Mouse (Mus musculus) urinary bladder, postnatal 14 days (tissue): ENCODE data around the gene Galp.
"Not testable (repeated sequence)": the region's sequence is repeated elsewhere in the genome, so short reads cannot be mapped to it uniquely, and the experiment has no call there.

Source experiments
- DNase-seq: peaks from one replicate; pipeline ENCODE4 v3.0.0; 2021; ENCODE audit warnings: low spot score

The Galp gene

DNA sequence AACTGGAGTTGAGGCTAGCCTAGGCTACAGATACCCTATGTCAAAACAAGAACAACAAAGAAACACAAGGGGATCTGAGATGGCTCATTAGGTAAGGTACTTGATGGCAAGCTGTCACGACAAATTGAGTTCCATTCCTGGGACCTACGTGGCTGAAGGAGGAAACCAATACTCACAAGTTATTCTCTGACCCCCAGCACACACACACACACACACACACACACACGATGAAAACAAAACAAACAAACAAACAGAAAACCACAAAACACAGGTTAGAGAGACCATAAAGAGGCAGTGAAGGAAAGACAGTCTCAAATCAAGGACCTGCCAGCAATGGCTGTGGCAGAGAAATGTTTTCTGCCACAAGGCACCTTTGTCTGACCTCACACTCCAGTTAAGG lies at the start of gene Galp:
Gene Galp (plus strand): TSS at position 301 of the 400 bp plus-strand sequence.
- DNase-seq, result no peak

DNA sequence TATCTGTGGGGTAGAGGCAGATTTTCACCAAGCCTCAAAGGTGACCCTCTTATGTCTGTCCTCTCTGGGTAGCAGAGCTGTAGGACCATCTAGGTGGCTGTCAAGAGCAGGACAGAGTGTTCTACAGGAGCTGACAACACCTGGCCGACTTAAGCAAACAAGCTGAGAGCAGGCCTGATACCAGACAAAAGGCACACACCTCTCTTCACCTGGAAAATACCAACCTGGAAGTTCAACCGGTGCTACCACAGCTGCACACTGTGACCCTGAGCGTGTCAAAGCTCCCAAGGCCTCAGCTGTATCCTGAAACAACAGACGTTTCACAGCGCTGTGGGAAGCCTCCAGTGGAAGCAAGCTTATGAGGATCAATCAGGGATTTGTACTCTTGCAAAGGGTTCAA lies 49.2 kb upstream of the Galp start:
- no peak for DNase-seq

DNA sequence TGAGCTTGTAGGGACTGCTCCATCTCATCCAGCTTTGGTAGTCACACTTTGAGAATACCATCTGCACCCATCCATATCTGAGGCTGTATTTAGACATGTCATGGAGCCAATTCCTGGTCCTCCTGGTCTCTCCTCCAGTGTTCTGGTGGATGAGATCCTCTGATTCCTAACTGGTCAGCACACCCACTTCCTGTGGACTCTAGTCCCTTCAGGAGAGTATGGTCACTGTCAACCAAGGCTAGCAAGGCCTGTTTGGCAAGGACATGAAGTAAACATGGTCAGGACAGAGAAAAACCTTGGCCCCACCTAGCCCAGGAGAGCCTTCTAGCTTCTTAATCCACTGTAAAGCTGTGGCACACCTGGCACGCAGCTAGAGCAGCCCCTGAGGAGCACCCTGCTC lies 45.6 kb upstream of the Galp start:
- no peak for DNase-seq

DNA sequence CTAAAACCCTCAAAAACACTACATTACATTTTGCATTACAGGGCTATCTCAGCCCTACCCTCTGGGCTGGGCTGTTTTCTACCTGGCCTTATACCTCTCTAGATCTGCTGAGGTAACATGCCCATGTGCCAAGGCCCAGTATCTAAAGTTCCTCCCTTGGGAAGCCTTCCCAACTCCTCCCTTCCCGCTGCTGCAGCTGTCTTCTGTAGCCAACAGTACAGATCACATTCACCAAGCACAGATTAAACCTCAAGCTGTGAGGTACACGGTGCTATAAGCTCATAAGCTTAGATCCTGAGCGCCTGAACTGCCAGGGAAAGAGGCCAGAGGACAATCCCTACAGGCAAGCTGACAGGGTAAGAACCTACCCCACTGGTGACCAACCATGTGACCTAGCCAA lies 44.9 kb upstream of the Galp start:
- no peak for DNase-seq

DNA sequence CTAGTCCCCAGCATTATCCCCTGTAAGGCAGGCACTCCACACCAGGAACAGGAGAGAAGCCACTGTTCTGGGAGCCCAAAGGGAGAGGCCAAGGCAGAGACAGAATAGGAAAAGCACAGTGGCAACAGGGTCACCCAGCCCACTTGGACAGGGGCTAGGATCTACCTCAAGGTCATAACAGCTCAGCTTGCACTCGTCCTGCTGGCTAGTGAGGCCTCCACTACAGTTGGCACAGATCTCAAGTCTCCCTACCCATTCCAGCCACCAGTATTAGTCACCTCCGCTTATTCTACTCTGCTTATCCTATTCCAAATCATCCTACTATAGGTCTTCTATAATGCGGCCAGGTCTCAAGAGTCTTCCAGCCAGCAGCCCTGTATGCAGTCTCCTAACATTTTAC lies 43.8 kb upstream of the Galp start:
- DNase-seq, result no peak

DNA sequence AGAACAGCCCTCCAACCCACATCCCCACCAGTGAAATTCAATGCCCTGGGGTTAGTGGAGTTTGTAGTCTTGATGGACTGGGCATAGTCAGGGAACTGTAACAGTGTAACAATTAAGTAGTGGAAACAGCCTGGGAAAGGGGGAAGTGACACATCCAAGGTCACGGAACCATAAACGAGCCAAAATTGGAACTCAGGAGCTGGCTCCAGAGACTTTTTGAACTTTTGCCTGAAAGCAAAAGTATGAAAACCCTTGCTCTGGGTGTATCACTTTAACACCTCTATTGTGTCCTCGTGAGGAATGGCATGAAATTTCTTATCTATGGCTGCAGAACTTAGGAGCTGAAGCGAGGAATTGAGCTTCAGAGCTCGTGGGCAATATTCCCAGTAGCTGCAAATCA lies 42.7 kb upstream of the Galp start:
- DNase-seq, result no peak

DNA sequence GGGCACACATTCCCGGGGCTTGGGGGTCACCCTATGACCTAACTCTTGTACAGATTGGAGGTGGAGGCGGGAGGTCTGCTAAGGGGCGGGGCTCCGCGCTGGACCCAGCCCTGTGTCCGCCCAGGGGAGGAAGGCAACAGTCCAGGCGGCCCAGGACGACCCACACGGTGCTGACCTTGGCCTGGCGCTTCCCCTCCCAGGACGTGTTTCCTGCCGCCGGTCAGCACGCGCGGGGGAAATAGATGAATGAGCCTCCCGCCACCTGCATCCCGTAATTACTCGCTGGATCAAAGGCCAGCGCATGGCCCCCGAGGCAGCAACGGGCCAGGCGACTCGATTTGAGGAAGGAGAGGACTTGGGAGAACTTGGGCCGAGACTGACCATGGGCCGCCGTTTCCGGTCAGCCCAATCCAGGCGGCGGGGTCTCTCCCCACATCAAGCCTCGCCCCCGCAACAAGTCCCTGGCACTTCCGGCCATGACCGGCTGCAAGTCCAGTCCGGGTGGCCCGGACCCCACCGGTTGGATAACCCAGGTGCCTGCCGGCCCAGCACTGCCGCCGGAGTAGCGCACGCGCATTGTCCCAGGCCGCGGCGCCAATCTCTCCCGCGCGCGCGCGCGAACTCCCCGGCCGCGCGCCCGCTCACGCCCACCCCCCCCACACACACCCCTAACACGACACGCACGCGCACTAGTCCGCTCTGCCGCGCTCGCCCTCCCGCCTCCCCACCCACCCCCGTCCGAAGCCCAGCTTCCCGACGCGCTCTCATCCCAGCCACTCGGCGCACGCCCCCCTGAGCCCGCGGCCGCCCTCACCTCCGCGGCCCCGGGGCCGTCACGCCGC lies 41.6 kb upstream of the Galp start:
- peak; percentile 80 for DNase-seq

DNA sequence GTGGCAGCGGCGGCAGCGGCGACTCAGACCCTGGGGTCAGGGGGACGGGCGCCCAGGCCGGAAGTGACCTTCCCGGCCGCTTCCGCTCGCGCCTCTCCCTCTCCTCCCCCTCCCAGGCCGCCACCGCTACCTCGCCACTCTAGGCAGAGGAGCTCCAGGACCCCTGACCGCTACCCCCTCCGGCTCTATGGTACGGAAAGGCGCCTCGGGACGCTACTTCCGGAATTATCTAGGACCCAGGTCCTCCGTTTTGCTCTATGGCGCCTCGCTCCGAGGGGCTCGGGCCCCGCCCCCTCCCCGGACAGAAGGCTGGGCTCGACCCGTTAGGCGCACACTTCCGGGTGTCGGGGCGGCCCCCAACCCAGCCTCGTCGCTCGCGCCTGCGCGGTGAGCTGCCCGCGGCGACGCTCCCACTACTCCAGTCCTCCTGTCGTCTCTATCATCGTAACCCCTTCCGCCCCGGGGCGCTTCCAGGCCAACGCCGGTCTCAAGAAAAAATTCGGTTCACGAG lies 40.9 kb upstream of the Galp start, which contains the start of gene Zfp787:
Gene Zfp787 (minus strand): TSS at position 97 of the 511 bp plus-strand sequence.
- peak; percentile 95 for DNase-seq

DNA sequence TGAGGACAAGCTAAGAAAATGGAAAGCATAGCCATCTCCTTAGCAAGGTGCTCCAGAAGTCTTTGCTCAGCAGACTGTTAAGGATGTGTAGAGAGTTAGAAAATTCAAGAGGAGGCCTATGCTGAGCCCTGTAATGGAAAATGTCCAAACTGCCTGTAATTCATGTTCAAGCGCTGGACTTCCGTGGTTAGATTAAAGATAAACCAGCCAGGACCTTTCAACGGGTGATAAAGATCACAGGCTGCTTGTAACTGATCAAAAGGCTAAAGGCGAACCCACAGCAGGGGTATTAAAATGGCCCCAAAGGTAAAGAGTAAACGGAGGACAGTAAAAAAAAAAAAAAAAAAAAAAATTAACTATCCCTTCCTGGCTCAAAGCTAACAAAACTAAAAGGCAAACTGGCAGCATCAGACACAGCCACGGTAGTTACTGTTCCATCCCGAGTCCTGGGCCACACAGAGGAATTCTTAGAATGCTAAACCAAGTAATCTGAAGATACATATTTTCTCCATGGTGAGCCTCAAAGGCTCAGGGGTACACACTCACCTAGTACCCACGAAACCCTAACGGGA lies 39.9 kb upstream of the Galp start:
- no peak for DNase-seq

DNA sequence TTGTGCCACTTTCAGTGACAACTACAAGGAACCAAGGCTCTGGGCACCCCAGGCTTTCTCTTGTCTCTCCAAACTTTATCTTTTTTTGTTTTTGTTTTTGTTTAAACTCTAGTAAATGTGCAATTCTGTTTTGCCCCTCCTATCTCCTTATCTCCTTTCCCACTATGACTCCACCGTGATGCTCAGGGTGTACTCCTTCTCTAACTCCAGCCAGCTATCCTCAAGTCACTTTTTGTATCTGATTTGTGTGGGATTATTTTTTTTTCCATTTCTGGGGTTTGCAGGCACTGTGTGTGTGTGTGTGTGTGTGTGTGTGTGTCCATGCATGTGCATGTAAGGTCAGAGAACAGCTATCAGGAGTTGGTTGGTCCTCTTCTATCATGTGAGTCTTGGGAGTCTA lies 39.4 kb upstream of the Galp start:
- no peak for DNase-seq

DNA sequence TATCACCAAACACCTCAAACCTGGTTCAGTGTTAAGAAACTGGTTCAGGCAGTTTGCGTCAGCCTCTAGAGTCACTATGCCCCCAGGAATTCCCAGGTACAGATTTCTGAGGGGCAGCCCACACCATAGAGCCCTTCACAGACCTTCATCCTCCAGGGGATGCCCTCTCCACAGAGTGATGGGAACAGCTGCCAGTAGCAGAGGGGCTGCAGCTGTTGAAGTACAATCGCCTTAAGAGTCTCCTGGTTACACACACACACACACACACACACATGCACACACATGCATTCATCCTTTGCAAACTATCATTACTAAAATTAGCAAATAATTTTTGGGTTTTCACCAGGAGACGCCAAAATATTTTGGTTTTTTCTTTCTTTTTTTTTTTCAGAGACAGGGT lies 37.3 kb upstream of the Galp start:
- DNase-seq, result no peak

DNA sequence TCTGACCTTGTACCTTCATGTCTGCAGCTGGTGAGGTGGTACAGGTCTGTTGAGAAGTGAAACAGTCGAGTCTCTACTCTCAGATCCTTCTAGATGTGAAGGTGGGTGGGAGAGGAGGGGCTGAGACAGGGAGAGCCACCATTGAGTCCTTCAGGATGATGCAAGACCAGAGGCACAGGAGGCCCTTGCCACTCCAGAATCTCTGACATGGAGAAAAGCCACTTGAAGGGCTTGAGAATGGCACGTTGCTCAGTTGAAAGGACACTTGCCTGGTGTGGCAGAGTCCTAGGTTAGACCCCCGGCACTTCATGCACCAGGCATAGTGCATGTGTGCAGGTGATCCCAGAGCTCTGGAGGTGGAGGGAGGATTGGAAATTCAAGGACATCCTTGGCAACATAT lies 35.3 kb upstream of the Galp start:
- no peak for DNase-seq

DNA sequence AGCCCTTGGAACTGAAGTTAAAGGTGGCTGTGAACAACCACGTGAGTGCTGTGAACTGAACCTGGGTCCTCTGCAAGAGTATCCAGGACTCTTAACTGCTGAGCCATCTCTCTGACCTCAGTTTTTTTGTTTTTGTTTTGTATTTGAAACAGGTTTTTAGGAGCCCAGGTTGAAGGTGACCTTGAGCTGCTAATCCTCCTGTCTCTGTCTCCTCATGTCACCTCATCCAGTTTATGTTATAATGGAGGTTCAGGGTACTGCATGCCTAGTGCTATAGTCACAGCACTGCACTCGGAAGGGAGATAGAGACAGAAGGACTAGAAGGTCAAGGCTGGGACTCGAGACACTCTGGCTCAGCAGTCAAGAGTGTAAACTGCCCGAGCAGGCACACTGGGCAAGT lies 34.7 kb upstream of the Galp start:
- no peak for DNase-seq

DNA sequence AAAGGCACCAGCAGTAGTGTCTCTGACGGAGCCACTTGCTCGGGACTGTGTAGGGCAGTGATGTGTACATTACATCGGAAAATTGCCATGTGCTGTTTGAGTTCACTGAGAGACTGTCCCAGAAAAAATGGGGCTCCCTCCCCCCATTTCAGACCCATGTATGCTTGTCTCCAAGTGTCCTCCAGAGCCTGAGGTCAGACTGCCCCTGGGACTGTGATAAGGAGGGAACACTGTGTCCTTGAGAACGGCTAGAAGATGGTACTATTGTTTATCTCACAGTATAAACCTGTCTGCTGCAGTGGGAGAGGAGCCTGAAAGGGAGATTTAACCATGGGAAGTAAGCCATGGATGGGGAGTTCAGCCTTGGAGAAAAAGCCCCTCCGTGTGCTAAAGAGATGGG lies 32.2 kb upstream of the Galp start:
- DNase-seq, result no peak

DNA sequence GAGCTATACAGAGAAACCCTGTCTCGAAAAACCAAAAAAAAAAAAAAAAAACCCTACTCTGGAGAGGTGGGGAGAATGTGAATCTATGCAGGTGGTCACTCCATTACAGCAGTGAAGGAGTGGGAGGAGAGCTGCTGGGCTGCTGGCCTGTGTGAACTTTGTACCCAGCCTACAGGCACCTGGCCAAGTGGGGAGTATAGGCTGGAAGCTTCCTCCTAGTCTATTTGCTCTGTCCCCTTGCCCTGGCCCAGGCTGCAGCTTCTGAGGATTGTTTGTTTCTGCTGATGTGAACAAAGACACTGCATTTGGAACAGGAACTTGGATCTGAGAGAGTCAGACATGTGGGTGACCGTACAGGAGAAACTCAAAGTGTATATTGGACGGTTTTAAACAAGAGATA lies 27.5 kb upstream of the Galp start:
- peak; percentile 60 for DNase-seq

DNA sequence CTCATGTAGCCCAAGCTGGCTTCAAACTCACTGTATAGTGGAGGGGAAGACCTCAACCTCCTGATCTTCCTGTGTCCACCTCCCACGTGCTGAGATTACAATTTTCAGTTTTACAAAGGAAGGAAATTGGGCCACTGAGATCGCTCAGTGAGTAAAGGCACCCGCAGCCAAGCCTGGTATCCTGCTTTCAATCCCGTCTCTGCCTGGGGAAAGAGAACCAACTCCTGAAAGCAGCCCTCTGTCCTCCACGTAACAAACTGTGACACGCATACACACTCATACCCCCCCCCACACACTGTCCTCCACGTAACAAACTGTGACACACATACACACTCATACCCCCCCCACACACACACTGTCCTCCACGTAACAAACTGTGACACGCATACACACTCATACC lies 26.5 kb upstream of the Galp start:
- DNase-seq, result no peak

DNA sequence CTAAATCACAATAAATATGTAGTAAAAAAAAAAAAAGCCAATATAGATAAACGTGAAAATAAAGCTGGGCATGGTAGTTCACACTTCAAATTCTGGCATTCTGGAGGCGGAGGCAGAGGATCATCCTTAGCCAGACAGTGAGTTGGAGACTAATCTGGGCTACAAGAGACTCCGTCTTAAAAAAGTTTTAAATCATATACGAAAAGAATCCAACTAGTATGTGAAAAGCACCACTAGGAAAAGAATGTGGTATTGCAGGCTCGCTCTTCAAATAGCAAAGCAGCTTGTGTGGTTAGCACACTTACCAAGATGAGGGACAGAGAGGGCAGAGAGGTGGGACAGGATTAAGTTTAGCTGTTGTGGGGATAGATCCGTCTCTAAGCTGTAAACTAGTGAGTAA lies 26.0 kb upstream of the Galp start:
- DNase-seq, result no peak

DNA sequence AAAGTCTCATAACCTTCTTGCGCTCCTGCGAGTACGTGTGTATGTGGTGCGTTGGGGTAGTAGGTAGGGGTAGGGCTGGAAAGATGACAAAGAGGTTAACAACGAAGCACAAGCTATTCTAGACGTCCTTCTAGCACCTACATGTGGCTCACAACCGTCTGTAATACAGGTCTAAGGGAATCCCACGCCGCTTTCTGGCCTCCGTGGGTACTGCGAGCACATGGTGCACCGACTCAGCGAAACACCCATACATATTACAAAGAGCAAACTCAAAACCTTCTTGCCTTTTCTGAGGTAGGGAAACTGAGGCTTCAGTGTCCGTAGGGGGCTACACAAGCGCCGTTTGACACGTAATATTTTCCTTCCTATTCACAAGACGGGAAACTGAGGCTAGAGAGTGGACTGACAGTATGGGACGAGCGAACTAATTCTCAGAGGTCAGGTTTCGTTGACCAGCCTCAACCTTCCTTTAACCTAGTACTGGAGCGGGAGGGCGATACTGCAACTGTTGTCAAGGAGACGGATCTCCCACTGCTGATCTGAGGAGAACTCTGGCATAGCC lies 25.4 kb upstream of the Galp start:
- peak; percentile 75 for DNase-seq

DNA sequence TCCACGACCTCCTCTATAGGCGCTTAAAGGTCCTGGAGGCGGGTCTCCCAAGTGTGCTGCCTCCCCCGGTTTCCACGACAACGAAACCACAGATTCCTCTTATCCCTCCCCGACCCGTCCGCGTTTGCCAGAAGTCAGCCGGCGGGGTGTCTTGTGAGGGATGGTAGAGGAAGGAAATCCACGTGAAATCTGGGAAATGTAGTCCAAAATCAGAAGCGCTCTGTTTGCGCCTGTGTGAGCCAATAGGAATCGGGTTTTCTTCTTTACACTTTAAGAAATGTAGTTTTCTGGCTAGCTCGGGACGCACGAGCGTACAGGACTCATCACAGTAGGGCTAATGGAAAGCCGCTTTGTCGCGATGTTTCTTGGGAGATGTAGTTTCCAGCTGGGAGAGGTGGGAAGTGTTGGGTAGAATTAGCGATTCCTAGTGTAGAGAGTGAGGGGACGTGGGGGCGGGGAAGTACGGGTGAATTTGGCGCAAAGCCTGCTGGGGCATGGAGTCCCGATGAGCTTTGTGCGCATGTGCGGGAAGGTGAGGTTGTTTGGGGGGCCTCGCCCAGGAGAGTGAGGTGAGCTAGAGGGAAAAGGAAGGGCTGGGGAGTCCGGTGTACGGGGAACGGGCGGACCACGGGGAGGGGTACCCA lies 24.8 kb upstream of the Galp start, which contains the start of gene Zfp444:
Gene Zfp444 (plus strand): TSS at position 221 of the 644 bp plus-strand sequence.
- DNase-seq, result peak; percentile 98

DNA sequence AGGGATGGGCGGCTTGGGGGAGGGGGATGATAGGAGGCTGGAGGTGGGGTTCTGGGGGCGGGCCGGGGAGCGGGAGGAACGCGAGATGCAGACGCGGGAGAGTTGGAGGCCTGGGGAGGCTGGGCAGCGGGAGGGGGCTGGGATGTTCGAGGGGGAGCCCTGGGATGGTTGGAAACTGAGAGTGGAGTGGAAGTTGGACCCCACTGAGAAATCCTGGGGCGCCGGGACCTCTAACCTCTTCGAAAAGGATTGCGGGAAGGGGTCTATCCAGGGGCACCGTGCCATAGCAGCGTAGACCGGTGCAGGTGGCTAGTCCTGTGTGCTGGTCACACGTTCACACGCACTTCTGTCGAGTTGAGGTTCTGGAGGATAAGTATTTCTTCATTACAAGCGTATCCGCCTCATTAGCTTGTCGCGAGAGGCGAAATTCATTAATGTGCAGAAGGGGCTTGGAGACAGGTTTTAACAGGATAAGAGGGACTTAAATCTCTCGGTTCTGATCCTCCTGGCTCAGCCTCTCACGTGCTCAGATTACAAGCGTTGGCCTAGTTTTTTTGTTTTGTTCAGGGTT lies 24.1 kb upstream of the Galp start:
- no peak for DNase-seq

DNA sequence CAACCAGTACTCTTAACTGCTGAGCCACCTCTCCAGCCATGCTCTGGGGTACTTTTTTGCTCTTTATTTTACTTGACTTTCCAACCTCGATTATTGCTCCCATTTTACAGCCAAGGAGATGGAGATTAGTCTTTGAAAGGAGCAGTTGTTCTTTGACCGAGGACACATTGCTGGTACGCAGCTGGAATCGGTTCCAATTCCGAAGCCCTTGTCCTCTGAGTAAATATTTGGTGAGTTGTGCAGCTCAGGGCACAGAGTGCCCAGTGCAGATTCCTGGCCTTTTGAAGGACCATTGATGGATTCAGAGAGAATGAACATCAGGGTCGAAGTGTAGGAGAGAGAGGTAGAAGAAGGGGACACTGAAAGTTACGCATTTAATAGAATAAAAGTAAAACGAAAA lies 23.0 kb upstream of the Galp start:
- no peak for DNase-seq

DNA sequence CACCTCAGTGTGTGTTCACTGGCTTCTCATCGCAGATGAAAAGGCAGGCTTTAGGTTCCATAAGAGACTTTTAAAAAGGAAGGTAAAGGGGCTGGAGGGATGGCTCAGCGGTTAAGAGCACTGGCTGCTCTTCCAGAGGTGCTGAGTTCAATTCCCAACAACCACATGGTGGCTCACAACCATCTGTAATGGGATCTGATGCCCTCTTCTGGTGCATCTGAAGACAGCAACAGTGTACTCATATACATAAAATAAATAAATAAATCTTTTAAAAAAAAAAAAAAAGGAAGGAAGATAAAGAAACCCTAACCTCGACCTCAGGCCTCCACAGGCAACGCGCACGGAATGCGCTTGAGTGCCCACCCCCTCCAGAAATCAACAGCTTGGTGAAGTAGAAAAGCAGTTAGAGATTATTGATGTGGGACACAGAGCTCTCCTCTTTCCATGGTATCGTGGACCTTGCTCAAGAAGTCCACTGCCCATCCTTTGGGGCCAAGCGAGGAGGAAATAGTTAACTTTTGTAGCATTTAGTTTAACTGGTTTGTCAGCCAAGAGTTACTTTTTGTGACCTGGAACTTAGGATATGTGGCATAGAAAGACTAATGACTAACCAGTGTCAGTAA lies 22.4 kb upstream of the Galp start:
- DNase-seq, result not testable (repeated sequence)
